Mouse (Mus musculus): ENCODE measurements at regions not wholly inside any gene's neighbourhood (a gene's known extent, or its start where the extent isn't known, plus 50 kb on each side); places are given as distances from the start of the nearest gene placed in this dataset.
"Not testable (repeated sequence)": the region's sequence is repeated elsewhere in the genome, so short reads cannot be mapped to it uniquely, and the experiment has no call there.

DNA sequence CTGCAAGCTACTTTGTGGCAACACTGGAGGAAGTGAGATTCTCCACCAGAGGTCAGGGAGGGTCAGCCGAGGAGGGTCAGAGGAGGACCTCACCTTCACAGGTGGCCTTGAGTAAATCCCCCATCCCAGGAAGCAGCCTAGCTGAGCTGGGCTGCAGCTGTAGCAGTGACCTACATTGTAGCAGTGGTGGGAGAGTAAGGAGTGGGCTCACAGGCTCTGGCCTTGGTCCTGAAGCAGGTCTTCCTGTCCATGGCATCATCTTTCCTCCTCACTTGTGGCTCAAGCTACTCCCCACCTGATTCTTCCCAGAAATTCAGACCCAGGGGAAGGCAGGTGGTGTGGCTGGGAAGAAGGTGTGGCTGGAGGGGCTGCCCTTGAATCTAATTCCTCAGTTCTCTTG is 84.3 kb downstream of the 1810013L24Rik start:
- TF ChIP-seq POLR2A (IDR thresholded peaks at IDR 0.05; ENCODE audit: low read depth, low read length); CTCF (conservative IDR thresholded peaks at IDR 0.05; ENCODE audit: insufficient read depth, insufficient read length, low read depth, low read length): not testable (repeated sequence)

Data from kidney, adult 2 months (tissue).